Mouse (Mus musculus): ENCODE results near the gene Il13. TPM values are rescaled to one million over a fixed set of nuclear protein-coding genes. Genes with fewer than 3 reads are reported as not detected.

The Il13 gene
- total RNA-seq, 4 experiments from 2014 or later: not detected

DNA sequence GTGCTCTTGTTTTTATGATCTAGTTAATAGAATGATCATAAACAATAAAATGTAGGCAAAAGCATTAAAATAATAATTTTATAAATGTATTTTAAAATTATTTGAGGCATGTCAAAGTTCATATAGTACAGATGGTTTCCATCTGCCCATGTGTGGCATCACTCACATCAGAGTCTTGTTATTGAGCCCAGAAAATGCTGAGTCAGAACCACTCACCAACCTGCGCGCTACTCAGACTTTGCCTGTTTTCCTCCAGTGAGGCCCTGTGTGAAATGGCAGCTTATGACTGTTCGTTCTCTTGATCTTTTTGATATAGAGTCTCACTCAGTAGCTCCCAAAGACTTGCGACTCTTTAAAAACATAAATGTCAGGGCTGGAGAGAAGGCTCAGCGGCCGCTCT lies 49.0 kb downstream of the Il13 start:
- no peak for DNase-seq (ENCODE audit: low spot score in 2 of 2)

- no peak for DNase-seq (ENCODE audit: low spot score in 2 of 2)
Observed at GRCm38 (mm10) chr11:53584849-53585248, 49.7 kb downstream of the Il13 start.

DNA sequence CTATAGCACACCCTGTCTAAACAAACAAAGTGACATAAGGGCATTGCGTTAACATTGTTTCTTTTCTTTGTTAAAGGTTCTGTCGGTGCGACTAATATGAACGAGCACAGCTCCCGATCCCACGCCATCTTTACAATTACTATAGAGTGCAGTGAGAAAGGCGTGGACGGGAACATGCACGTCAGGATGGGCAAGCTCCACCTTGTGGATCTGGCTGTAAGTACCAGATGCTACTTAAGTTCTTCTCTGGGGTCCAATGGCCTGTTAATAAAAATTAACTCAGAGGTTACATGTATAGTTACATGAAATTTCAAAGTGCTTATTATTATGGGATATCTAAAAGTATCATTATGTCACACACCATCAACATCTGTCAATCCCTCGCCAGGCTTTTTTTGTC lies 51.4 kb downstream of the Il13 start:
- no peak for DNase-seq (ENCODE audit: low spot score in 2 of 2)

Other genes with a start within 250 kb of the Il13 start
- gene Leap2, start 211.5 kb downstream of the Il13 start, total RNA-seq (2022): not detected
- 100 to 1,000 TPM; 385 to 410 (median 407) TPM for gene Uqcrq, start 203.9 kb downstream of the Il13 start, total RNA-seq (2022)
- 1 to 10 TPM in 1 of 4 experiments, under 1 TPM in 3; 0.42 to 1.8 (median 0.86) TPM for gene Gdf9, start 203.7 kb downstream of the Il13 start, total RNA-seq (2022)
- under 1 TPM in 3 of 4 experiments, not detected in 1; 0.21 to 0.50 (median 0.49) TPM for gene Gm10447, start 177.6 kb downstream of the Il13 start, total RNA-seq (2022)
- 1 to 10 TPM; 6.7 to 7.6 (median 7.0) TPM for gene Shroom1, start 177.5 kb downstream of the Il13 start, total RNA-seq (2022)
- not detected for gene Gm9837, start 164.2 kb downstream of the Il13 start, total RNA-seq (2022)
- gene Gm9945, start 154.5 kb downstream of the Il13 start, total RNA-seq (2022): 1 to 10 TPM; 1.8 to 3.3 (median 2.1) TPM
- 10 to 100 TPM; 62.2 to 73.5 (median 64.2) TPM for gene Sowaha, start 154.4 kb downstream of the Il13 start, total RNA-seq (2022)
- gene Sept8, start 115.4 kb downstream of the Il13 start, total RNA-seq (2022): 100 to 1,000 TPM; 279 to 287 (median 284) TPM
- 100 to 1,000 TPM; 120 to 121 (median 121) TPM for gene Kif3a, start 67.3 kb downstream of the Il13 start, total RNA-seq (2022)
- gene Il4, start 16.0 kb downstream of the Il13 start, total RNA-seq (2022): under 1 TPM in 1 of 4 experiments, not detected in 3; 0.67 TPM
- 10 to 100 TPM in 3 of 4 experiments, 1 to 10 TPM in 1; 9.9 to 12.1 (median 11.8) TPM for gene Rad50, start 72.6 kb upstream of the Il13 start, total RNA-seq (2022)
- gene Il5, start 86.1 kb upstream of the Il13 start, total RNA-seq (2022): not detected
- 10 to 100 TPM in 2 of 4 experiments, 1 to 10 TPM in 2; 6.8 to 10.8 (median 9.4) TPM for gene Irf1, start 135.3 kb upstream of the Il13 start, total RNA-seq (2022)
- 1 to 10 TPM in 1 of 4 experiments, under 1 TPM in 2, not detected in 1; 0.42 to 2.4 (median 0.64) TPM for gene Gm17334, start 138.5 kb upstream of the Il13 start, total RNA-seq (2022)
- 1 to 10 TPM; 1.6 to 6.3 (median 3.3) TPM for gene Gm12216, start 224.6 kb upstream of the Il13 start, total RNA-seq (2022)